Mouse (Mus musculus) MN1 (cell line): ENCODE results near the gene Kcna10.

Source experiments
- DNase-seq: peaks from one replicate; pipeline ENCODE4 v3.0.0-alpha.2; 2016; ENCODE audit warnings: low spot score

Kcna10 gene

GRCm38 (mm10) chr3:107182756-107183155 lies at the start of gene Kcna10:
Gene Kcna10 (plus strand): TSS chr3:107183056.
- DNase-seq: no peak

- DNase-seq: no peak
Measured at GRCm38 (mm10) chr3:107134457-107134856, 48.4 kb upstream of the Kcna10 start.

DNA sequence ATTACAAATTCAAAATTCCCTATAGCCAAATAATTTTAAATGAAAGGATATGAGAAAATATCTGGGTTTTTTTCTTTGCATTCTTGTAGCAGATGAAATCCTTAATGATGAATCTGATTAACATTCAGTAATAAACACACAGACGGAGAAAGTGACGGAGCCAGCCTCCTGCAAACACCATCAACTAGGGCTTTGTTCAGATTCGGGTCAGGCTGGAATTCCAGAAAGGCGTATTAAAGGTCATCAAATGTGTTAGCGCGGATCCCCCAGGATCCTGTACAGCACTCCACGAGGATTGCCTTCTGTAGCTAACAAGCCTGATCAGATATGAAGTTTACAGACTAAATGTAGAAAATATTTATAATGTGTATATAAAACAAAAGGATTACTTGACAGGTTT lies 35.7 kb upstream of the Kcna10 start:
- no peak for DNase-seq

DNA sequence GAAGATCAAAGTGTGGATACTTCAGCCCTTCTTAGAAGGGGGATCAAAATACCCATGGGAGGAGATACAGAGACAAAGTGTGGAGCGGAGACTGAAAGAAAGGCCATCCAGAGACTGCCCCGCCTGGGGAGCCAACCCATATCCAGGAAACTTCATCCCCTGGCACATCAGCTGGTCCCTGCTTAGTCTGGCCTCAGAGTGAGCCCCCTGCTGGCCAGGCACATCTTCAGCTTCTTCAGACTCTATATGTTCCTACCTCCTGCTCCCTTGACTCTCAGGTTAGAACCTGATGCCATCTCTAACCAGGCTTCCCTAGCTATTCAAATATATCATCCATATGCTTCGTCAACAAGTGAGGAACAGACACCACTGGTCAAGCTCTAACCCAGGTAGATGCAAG lies 33.9 kb upstream of the Kcna10 start:
- DNase-seq: no peak

- no peak for DNase-seq
Measured at GRCm38 (mm10) chr3:107150469-107150868, 32.4 kb upstream of the Kcna10 start.

GRCm38 (mm10) chr3:107150872-107151540 lies 31.9 kb upstream of the Kcna10 start:
- no peak for DNase-seq

GRCm38 (mm10) chr3:107153772-107154655 lies 28.8 kb upstream of the Kcna10 start:
- DNase-seq: no peak

- no peak for DNase-seq
Measured at GRCm38 (mm10) chr3:107158856-107159255, 24.0 kb upstream of the Kcna10 start.

DNA sequence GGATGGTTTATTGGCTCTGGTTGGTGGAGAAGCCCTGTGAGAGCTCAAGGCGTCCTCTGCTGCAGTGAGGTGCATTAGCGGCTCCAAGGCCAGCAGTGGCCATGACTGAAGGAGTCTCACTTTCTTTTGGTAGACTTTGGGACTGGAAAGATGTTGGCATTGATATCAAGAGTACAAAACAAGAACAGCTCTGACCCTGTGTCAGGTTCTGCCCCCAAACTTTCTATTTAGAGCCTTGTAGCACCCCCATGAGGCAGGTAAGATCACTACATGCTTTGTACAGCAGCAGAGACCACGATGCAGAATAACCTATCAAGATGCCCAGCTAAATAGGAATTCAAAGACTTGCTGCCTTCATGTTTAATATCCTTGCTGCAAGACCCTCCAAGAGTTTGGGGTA lies 23.4 kb upstream of the Kcna10 start:
- DNase-seq: no peak

DNA sequence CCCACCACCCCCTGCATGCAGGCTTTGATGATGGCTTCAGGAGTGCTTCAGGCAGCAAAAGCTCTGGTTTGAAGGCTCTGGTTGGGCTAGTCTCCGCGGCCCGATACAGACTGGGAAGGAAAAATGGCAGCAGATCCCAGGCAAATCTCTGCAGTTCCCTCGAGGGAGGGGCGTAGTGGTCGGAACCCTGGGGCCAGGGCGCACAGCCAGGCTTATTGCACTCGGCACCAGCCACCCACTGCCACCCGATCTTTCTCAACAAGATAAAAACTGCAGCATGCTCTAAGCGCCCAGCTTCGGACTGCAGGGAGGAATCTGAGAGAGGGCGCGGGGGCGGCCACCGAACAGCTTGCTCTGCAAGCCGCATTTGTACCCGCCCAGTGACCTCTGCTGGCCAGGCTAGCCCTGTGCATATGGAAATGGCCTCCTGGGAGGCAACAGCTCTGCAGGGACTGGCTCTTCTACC lies 23.0 kb upstream of the Kcna10 start:
- no peak for DNase-seq

DNA sequence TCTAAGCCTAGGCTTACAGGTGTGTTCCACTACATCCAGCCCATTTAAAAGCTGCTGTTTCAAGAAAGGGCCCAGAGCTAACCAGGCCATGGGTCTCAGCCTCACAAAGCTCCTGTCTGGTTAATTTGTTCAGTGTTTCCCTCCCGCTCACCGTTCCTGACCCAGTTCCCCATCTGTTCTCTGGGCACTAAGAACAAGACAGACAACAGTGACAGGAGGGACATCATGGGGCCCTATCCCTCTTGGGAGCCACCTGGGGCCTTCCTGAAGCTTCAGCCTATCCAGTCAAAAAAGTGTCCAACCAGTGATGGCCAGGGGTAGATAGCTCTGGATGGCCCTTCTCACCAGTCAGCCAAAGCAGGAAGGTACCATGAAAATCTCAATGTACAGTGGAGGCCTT lies 20.1 kb upstream of the Kcna10 start:
- no peak for DNase-seq

GRCm38 (mm10) chr3:107169552-107169951 lies 13.3 kb upstream of the Kcna10 start:
- no peak for DNase-seq

DNA sequence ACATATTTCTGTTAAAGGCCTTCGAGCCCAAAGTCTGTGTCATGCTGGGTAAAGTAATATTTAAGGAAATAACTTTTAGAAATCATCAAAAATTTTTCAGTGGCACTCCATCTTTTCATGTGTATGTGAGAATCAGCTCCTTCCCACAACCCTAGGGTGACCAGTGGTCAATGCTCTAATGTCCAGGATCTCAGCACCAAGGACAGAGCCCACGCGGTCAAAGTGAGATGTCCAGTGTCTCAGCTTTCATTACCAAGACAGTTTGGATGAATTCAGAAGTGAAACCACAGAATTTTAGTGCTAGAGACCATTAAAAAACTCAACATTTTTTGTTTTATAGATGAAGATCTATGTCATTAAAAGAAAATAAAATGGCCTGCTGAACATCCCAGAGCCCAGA lies 10.9 kb upstream of the Kcna10 start:
- DNase-seq: no peak

DNA sequence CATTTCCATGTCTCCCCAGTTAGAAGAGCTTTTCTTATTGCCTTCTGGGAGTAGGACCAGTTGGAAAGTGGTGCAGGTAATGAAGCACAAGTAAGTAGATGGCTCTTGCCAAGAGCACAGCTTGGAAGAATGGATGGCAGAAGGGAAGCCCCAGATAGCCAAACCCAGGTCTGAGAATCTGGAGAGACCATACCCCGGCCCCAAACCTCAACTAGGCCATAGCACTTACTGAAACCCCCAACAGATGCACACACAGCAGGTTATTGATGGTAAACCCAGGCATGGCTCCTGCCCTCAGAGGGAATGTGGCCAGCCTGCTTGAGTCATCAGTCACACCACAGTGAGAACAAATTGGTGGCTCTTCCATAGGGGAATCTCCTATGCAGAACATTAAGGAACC lies 10.3 kb upstream of the Kcna10 start:
- DNase-seq: no peak

DNA sequence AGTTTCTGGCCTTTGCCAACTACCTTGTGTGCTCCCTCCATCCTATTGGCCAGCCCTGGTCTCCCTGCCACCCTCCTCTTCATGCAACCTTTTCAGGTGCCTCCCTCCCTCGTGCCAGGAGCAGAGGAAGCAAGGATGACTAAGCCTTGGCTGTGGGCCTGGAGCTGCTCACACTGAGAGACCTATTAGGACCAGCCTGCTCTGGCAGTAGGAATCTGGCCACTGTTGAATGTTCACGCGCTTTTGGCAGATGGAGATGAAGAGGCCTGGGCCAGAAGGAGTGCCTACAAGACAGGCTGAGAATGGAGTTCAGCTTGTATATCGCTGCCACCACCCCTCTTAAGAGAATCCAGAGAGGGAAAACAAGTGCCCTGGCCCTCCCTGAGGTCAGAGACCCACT lies 7.4 kb upstream of the Kcna10 start:
- DNase-seq: no peak

DNA sequence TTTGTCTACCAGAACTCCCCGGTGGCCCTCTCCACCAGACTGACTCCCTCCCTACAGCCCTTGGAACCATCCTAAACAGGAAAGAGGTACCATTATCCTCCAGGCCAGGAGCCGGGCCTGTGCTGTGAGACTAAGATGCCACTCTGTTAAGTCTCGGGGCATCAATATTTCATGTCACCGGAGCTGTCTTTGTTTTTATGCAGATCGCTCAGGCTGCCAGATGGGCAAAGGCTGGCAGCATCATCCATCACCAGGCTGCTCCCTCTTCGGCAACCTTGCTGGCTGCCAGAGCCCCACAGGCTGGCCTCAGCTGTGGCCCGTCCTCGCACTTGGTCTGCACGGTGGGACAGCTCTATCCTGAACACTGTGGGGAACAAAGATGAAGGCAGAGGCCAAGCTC lies 6.4 kb upstream of the Kcna10 start:
- no peak for DNase-seq

DNA sequence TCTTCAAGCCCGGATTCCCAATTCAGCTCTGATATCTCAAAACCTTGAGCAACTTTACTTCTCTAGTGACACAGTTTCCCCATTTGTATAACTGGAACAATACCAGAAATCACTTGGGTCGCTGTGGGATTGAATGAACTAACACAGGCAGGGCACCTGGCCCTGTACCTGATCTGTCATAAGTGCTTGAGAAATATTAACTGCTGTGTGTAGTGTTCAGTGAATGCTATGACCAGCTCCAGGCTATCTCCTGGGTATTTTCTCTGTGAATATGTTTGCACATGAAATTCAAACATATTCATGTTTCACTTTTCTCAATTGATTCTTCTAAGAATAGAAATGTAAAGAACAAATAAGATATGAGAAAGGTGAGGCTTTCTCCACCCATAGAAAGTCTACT lies 2.0 kb upstream of the Kcna10 start:
- DNase-seq: no peak

- no peak for DNase-seq
Measured at GRCm38 (mm10) chr3:107183178-107183577, 322 bp downstream of the Kcna10 start.

DNA sequence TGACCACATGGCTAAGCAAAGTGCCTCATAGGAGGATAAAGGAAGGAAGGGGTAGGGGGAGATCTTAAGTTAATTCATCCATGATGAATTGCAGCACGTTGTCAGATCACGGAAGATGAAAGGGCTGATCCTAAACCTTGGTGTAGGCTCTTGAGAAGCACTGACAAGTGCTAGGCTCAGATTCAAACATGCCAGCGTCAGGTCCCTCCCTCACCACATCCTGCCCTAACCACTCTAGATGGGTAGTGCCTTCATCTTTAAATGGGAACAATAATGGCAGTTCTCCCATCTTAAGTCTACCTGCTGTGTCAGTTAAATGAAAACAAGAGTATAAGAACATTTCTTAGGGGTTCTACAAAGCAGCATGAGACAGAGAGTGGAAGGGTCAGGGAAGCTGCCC lies 2.7 kb downstream of the Kcna10 start:
- DNase-seq: no peak

DNA sequence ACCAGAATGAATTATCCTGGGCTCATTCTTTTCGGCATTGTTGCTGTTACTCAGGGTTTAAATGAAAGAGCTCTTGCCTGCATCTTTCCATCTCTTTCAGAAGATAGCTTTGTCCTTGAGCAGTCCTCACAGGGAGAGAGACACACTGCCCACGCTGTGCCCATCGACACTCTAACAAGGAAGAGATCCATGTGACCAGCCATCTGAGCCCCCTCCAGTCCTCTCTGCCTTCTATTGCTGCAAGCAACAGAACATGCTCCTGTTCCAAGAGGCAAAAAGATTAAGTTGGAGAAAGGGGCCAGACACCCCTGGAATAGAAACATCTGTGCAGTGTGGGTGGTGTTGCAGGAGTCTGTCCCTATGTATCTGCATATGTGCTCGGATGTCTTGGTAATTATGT lies 4.2 kb downstream of the Kcna10 start:
- no peak for DNase-seq

GRCm38 (mm10) chr3:107188226-107188899 lies 5.5 kb downstream of the Kcna10 start:
- no peak for DNase-seq

DNA sequence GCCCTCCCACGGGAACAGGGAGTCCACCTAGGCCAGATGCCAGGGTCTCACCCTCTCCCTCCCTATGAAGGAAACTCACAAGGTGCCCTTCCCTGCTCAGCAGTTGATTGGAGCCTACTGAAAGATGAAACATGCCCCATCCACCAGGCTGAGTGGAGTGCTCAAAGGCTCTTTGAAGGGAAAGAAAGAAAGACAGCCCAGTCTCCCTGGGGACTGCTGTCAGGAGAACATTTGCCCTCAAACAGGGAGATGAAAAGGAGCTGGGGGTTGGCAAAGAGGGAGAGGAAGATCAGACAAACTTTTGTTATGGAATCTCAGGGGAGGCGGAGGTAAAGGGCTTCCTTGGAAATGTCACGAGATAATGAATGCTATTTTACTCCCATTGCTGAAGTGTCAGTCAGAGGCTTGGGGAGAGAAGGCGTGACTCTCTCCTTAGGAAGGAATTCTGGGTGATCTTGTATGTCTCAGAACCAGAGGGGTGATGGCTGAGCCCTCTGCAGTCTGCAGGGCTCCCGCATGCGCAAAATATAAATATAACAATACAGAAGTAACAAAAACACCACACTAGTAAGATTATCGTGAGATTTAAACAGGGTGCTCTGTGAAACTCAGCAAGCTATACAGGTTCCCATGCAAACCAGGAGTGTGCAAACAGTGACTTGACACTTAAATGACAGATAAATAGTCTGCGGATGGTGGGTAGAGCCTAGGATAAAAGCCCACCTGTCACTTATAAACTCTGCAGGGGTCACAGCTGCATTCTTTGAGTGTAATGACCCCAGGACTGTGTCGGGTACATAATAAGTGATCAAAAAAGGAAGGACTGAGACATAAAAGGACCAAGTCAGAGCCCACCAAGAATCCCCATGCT lies 18.7 kb downstream of the Kcna10 start:
- DNase-seq: no peak
